Mouse (Mus musculus): Measurements from ENCODE around the gene Tsr3. TPM values are rescaled to one million over a fixed set of nuclear protein-coding genes. Genes with fewer than 3 reads are reported as not detected.
"Not testable (repeated sequence)": the region's sequence is repeated elsewhere in the genome, so short reads cannot be mapped to it uniquely, and the experiment has no call there.

Gene Tsr3
- polyA plus RNA-seq, 1 experiment from 2014 or later, result 63.6 TPM

GRCm38 (mm10) chr17:25220746-25221145 is 19.2 kb upstream of the Tsr3 start:
- WGBS, result 88% methylated on average over 1 of the region's 1 CpGs
- peaks cover 5% of the 10 kb centered on the region for H3K4me1 ChIP-seq (ENCODE audit: control insufficient read depth, insufficient read depth, low read length)
- peaks cover 2% of the 10 kb centered on the region; the same call in 1 of the 2 replicates for H3K36me3 ChIP-seq (ENCODE audit: control insufficient read depth, insufficient read depth, low read length)
- no peak for ATAC-seq (ENCODE audit: insufficient read depth, low FRiP score, low TSS enrichment)
- H3K4me2 ChIP-seq (ENCODE audit: low read depth), result no peak overlapping the region
- no peak overlapping the region for H3K9ac ChIP-seq (ENCODE audit: low read length)
- H3K9me3 ChIP-seq (ENCODE audit: control insufficient read depth, low read length), result no peaks in the 10 kb centered on the region
- no peak for DNase-seq (ENCODE audit: low spot score)
- no peak overlapping the region for H3K27ac ChIP-seq (ENCODE audit: low read depth, low read length)
- H3K4me3 ChIP-seq (ENCODE audit: low read depth, low read length), result no peak overlapping the region
- no peaks in the 10 kb centered on the region for H3K27me3 ChIP-seq (ENCODE audit: control insufficient read depth, insufficient read depth, low read length)

DNA sequence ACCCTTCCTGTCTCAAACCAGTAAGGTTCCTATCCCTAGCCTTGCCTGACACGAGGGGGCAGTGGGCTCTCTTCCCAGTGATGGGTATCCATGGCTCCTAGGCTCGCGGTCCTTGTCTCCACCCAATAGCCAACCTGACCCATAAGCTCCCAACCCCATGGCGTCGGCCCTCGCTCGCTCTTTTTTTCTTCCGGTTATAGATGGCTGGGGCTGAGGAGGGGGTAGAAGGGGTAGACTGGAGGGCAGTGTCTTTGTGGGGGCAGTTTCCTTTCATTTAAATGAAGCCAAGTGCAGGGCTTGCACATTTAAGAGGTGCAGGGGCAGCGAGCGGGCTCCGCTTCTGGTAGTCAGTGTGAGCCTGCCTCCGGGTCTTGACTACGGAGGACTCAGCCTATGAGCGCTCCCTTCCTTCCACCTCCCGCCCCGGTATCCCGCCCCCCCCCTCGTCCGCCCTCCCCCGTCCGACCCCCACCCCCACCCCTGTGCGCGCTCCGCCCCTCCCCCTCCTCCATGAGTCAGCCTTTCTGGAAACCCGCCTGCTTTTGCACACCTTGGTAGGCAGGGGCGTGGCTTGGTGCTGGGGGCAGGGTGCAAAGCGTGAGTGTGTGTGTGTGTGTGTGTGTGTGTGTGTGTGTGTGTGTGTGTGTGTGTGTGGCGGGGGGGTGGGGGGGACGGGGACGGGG is 18.0 kb upstream of the Tsr3 start:
- peak overlapping the region; percentile 30 for H3K4me3 ChIP-seq (ENCODE audit: low read depth, low read length)
- no peaks in the 10 kb centered on the region for H3K9me3 ChIP-seq (ENCODE audit: control insufficient read depth, low read length)
- H3K4me2 ChIP-seq (ENCODE audit: low read depth), result peak overlapping the region; percentile 62
- H3K27me3 ChIP-seq (ENCODE audit: control insufficient read depth, insufficient read depth, low read length), result no peaks in the 10 kb centered on the region
- H3K9ac ChIP-seq (ENCODE audit: low read length), result no peak overlapping the region
- H3K4me1 ChIP-seq (ENCODE audit: control insufficient read depth, insufficient read depth, low read length), result peaks cover 5% of the 10 kb centered on the region
- H3K36me3 ChIP-seq (ENCODE audit: control insufficient read depth, insufficient read depth, low read length), result no peaks in the 10 kb centered on the region
- H3K27ac ChIP-seq (ENCODE audit: low read depth, low read length), result no peak overlapping the region
- WGBS, result under 1% methylated on average over 17 of the region's 30 CpGs
- peak; percentile 45 for DNase-seq (ENCODE audit: low spot score)
- ATAC-seq (ENCODE audit: insufficient read depth, low FRiP score, low TSS enrichment), result peak; percentile 48

DNA sequence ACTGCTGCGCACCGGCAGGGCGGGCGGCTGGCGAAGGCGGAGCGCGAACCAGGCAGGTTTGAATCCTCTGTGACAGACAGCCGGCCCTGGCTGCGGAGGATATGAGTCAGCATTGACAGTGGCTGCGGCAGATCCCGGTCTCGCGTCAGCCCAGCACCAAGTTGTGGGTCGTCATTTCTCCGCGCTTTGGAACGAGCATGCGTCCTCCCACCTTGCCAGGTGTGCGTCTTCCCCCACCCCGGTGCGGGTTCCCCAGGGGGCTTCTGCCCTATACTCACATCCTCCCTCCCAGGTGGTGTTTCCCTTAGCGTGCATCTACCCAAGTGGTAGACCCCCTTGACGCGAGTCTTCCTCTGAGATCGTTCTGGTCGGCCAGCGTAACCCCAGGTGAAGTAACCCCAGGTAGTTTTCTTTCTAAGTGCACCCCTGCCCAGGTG is 17.4 kb upstream of the Tsr3 start:
- WGBS, result 15% methylated on average over 15 of the region's 28 CpGs
- H3K9ac ChIP-seq (ENCODE audit: low read length); H3K9me3 ChIP-seq (ENCODE audit: control insufficient read depth, low read length); H3K4me3 ChIP-seq (ENCODE audit: low read depth, low read length); H3K4me1 ChIP-seq (ENCODE audit: control insufficient read depth, insufficient read depth, low read length); DNase-seq (ENCODE audit: low spot score); H3K27me3 ChIP-seq (ENCODE audit: control insufficient read depth, insufficient read depth, low read length); H3K36me3 ChIP-seq (ENCODE audit: control insufficient read depth, insufficient read depth, low read length); H3K27ac ChIP-seq (ENCODE audit: low read depth, low read length): not testable (repeated sequence)
- H3K4me2 ChIP-seq (ENCODE audit: low read depth), result 0 out of 2 replicates have a peak overlapping the region, but pooled peaks have one; percentile 62
- ATAC-seq (ENCODE audit: insufficient read depth, low FRiP score, low TSS enrichment), result peak; percentile 58

- no peak overlapping the region for H3K4me2 ChIP-seq (ENCODE audit: low read depth)
- H3K27me3 ChIP-seq (ENCODE audit: control insufficient read depth, insufficient read depth, low read length), result no peaks in the 10 kb centered on the region
- DNase-seq (ENCODE audit: low spot score) (no peak), ATAC-seq (ENCODE audit: insufficient read depth, low FRiP score, low TSS enrichment) (no peak)
- H3K27ac ChIP-seq (ENCODE audit: low read depth, low read length), result no peak overlapping the region
- no peak overlapping the region for H3K4me3 ChIP-seq (ENCODE audit: low read depth, low read length)
- H3K4me1 ChIP-seq (ENCODE audit: control insufficient read depth, insufficient read depth, low read length), result peaks cover 5% of the 10 kb centered on the region
- H3K36me3 ChIP-seq (ENCODE audit: control insufficient read depth, insufficient read depth, low read length), result no peaks in the 10 kb centered on the region
- WGBS, result 59% methylated on average over 6 of the region's 6 CpGs
- H3K9me3 ChIP-seq (ENCODE audit: control insufficient read depth, low read length), result no peaks in the 10 kb centered on the region
- no peak overlapping the region for H3K9ac ChIP-seq (ENCODE audit: low read length)
Measured at GRCm38 (mm10) chr17:25222951-25223601, 16.9 kb upstream of the Tsr3 start.

- no peak for DNase-seq (ENCODE audit: low spot score)
- ATAC-seq (ENCODE audit: insufficient read depth, low FRiP score, low TSS enrichment), result no peak
- H3K4me2 ChIP-seq (ENCODE audit: low read depth), result no peak overlapping the region
- H3K9me3 ChIP-seq (ENCODE audit: control insufficient read depth, low read length), result no peaks in the 10 kb centered on the region
- H3K36me3 ChIP-seq (ENCODE audit: control insufficient read depth, insufficient read depth, low read length), result no peaks in the 10 kb centered on the region
- H3K27ac ChIP-seq (ENCODE audit: low read depth, low read length), result no peak overlapping the region
- H3K9ac ChIP-seq (ENCODE audit: low read length), result no peak overlapping the region
- WGBS, result 88% methylated on average over 7 of the region's 7 CpGs
- no peaks in the 10 kb centered on the region for H3K27me3 ChIP-seq (ENCODE audit: control insufficient read depth, insufficient read depth, low read length)
- H3K4me3 ChIP-seq (ENCODE audit: low read depth, low read length), result no peak overlapping the region
- peaks cover 5% of the 10 kb centered on the region for H3K4me1 ChIP-seq (ENCODE audit: control insufficient read depth, insufficient read depth, low read length)
Measured at GRCm38 (mm10) chr17:25224586-25225222, 15.3 kb upstream of the Tsr3 start.

GRCm38 (mm10) chr17:25225659-25226058 is 14.3 kb upstream of the Tsr3 start:
- H3K9me3 ChIP-seq (ENCODE audit: control insufficient read depth, low read length), result no peaks in the 10 kb centered on the region
- peaks cover 5% of the 10 kb centered on the region for H3K4me1 ChIP-seq (ENCODE audit: control insufficient read depth, insufficient read depth, low read length)
- H3K4me3 ChIP-seq (ENCODE audit: low read depth, low read length), result no peak overlapping the region
- WGBS, result 83% methylated on average over 4 of the region's 4 CpGs
- no peaks in the 10 kb centered on the region; the same call in 1 of the 2 replicates for H3K36me3 ChIP-seq (ENCODE audit: control insufficient read depth, insufficient read depth, low read length)
- H3K27me3 ChIP-seq (ENCODE audit: control insufficient read depth, insufficient read depth, low read length), result no peaks in the 10 kb centered on the region
- no peak for ATAC-seq (ENCODE audit: insufficient read depth, low FRiP score, low TSS enrichment)
- H3K9ac ChIP-seq (ENCODE audit: low read length), result no peak overlapping the region
- no peak overlapping the region for H3K4me2 ChIP-seq (ENCODE audit: low read depth)
- H3K27ac ChIP-seq (ENCODE audit: low read depth, low read length), result no peak overlapping the region
- no peak for DNase-seq (ENCODE audit: low spot score)

- Histone ChIP-seq H3K36me3 (ENCODE audit: control insufficient read depth, insufficient read depth, low read length) (no peaks in the 10 kb centered on the region; the same call in 1 of the 2 replicates), H3K4me2 (ENCODE audit: low read depth) (no peak overlapping the region), H3K9ac (ENCODE audit: low read length) (no peak overlapping the region), H3K4me1 (ENCODE audit: control insufficient read depth, insufficient read depth, low read length) (no peaks in the 10 kb centered on the region), H3K4me3 (ENCODE audit: low read depth, low read length) (no peak overlapping the region), H3K27ac (ENCODE audit: low read depth, low read length) (no peak overlapping the region), H3K27me3 (ENCODE audit: control insufficient read depth, insufficient read depth, low read length) (no peaks in the 10 kb centered on the region), H3K9me3 (ENCODE audit: control insufficient read depth, low read length) (no peaks in the 10 kb centered on the region)
- ATAC-seq (ENCODE audit: insufficient read depth, low FRiP score, low TSS enrichment) (no peak), DNase-seq (ENCODE audit: low spot score) (no peak)
- 87% methylated on average over 5 of the region's 5 CpGs for WGBS
Measured at GRCm38 (mm10) chr17:25227991-25228390, 12.0 kb upstream of the Tsr3 start.

DNA sequence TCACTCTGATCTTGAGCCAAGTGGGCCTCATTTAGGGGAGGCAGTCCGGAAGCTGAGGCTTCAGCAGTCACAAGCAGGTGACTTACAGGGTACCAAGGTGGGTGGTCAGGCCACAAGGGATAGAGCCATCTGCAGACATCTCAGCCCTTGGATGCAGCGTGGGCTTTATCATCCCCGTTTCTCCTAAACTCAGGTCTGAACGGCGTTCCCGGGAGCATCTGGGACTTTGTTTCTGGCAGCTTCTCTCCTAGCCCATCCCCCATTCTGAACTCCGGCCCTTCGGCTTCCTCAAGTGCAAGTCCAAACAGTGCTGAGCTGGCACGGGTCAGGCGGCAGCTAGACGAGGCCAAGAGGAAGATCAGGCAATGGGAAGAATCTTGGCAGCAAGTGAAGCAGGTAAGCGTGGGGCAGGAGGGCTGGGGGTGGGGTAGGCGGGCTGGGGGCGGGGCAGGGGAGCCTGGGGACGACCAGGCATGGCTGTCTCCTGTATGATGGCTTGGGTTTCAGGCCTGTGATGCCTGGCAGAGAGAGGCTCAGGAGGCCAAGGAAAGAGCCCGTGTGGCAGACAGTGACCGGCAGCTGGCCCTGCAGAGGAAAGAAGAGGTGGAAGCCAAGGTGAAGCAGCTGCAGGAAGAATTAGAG is 9.8 kb upstream of the Tsr3 start:
- not testable (repeated sequence) for H3K36me3 ChIP-seq (ENCODE audit: control insufficient read depth, insufficient read depth, low read length); H3K27me3 ChIP-seq (ENCODE audit: control insufficient read depth, insufficient read depth, low read length); H3K27ac ChIP-seq (ENCODE audit: low read depth, low read length); DNase-seq (ENCODE audit: low spot score); H3K9me3 ChIP-seq (ENCODE audit: control insufficient read depth, low read length); H3K4me3 ChIP-seq (ENCODE audit: low read depth, low read length); H3K4me2 ChIP-seq (ENCODE audit: low read depth); H3K9ac ChIP-seq (ENCODE audit: low read length); H3K4me1 ChIP-seq (ENCODE audit: control insufficient read depth, insufficient read depth, low read length); ATAC-seq (ENCODE audit: insufficient read depth, low FRiP score, low TSS enrichment)
- whole genome bisulfite sequencing, result 83% methylated on average over 13 of the region's 17 CpGs

Measured in neural tube, embryonic 11.5 days (tissue).